Mouse (Mus musculus): ENCODE data around the gene Gm20219.

DNA sequence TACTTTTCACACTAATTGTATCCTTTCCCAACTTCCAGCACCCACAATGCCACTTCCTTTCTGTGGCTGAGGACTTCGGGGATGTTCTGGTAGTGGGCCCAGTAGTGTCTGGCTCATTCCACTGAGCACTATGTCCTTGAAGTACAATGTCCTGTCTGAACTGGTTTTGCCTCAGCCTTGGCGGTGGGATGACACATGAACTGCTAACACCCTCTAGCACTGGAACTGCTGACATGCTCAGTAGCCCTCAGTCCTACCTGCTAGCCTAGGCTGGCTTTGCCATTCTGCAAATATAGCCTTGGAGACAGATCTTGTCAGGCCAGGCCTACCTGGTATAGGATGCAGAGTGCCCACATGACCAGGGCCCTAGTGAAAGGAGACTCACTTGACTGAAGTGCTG is 7.7 kb upstream of the Gm20219 start:
- TF ChIP-seq E2F4 (IDR thresholded peaks at IDR 0.05; ENCODE audit: borderline replicate concordance, low read depth, low read length): no peak
- no peak for TF ChIP-seq EP300 (IDR thresholded peaks at IDR 0.05; ENCODE audit: low read depth in 1 of 2, low read length in 2 of 2)
- TF ChIP-seq POLR2A (IDR thresholded peaks at IDR 0.05; ENCODE audit: control insufficient read depth in 1 of 2, insufficient read depth in 1 of 2, low read depth in 1 of 2, low read length in 2 of 2, poor library complexity in 1 of 2): peak in 1 of 2 experiments; percentile 23; a peak in 1 of 4 replicates
- no peak for TF ChIP-seq HCFC1 (IDR thresholded peaks at IDR 0.05; ENCODE audit: low read depth, low read length)
- TF ChIP-seq CTCF (IDR thresholded peaks at IDR 0.05 in 2 of 3, conservative IDR thresholded peaks at IDR 0.05 in 1 of 3; ENCODE audit: control insufficient read depth in 1 of 3, insufficient read depth in 1 of 3, low read depth in 2 of 3, low read length in 3 of 3, poor library complexity in 1 of 3, severe bottlenecking in 1 of 3): no peak
- TF ChIP-seq TBP (IDR thresholded peaks at IDR 0.05; ENCODE audit: low read depth, low read length): no peak

Data from MEL (cell line).